Mouse (Mus musculus): ENCODE data around the gene Rora. TPM values are rescaled to one million over a fixed set of nuclear protein-coding genes. Genes with fewer than 3 reads are reported as not detected.
A peak's percentile ranks its signal among the peaks of the same experiment; 100 is the strongest.

Rora gene
- total RNA-seq, 2 experiments from 2014 or later: 24.2 to 26.3 TPM

DNA sequence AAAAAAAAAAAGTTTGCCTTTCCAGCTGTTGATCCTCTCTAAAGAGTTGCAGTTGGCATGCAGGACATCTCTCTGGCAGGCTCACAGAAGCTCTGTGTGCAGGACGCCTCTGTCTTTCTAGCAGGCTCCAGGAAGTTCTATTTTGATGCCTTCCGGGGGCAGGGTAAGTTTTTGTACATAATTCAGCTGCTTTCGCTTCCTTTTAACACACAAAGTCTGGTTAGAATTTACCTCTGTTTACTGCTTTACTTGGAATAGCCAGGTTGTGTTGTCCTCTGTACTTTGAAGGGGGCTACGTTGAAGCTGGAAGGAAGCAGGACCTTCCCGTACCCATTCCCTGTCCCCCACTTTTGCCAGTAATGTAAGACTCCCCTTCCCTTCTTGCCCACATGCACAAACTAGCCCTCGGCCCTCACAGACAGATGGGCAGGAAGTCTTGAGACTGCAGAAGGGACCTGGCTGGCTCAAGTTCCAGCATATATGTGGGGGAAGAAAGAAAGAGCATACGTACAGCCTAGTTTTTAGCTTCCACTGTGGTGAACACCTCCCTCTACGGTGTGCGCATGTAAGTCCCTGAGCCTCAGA lies 231.0 kb downstream of the Rora start:
- peak; percentile 60 to 80 for DNase-seq

DNA sequence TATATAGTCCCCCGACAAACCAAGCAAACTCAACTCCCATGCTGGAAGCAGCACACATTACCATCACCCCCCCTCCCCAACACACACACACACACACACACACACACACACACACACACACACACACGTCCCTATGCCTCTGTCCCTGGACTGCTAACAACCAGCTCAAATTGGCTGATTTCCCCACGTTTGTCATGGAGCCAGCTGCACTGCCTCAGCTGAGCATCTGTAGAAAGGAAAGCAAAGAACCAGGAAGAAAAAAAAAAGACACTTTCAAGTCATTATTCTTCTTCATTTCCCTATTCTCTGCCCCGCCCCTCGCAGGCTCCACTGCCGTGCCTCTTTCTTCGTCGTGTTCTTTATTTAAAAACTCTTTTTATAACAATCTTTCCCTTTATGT lies 235.1 kb downstream of the Rora start:
- DNase-seq: peak; percentile 78

DNA sequence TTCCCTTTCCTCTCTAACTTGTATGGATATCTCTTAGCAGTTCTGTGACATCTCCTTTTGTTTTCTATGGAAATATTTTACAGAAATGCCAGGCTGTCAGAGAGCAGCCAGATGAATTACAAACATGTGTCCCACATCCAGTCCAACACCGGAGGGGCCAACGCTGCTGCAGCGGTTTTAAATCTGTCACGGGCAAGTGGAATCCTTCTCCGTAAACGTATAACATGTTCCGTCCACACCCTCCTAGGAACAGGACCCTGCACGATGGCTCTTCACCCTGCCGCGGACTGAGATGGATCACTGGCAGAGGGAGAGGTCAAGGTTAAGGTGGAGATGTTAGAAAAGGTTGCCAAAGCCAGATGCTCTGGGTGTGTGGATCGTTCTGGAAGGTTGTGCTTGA lies 237.8 kb downstream of the Rora start:
- DNase-seq: no peak

DNA sequence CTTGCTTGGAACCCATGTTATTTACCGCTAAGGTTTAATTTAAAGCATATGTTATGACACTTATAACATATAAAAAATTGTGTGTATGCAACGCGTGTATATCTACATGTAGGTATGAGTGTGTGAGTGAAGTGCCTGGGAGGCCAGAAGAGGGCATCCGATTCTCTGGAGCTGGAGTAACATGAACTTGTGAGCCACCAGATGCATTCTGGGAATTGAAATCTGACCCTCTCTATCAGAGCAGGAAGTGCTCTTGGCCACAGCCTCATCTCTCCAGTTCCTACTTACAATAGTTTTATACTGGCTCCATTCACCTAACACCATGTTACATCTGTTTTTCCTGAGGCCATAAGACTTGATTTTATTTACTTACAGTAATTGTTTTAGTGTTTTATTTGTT lies 238.8 kb downstream of the Rora start:
- no peak for DNase-seq

DNA sequence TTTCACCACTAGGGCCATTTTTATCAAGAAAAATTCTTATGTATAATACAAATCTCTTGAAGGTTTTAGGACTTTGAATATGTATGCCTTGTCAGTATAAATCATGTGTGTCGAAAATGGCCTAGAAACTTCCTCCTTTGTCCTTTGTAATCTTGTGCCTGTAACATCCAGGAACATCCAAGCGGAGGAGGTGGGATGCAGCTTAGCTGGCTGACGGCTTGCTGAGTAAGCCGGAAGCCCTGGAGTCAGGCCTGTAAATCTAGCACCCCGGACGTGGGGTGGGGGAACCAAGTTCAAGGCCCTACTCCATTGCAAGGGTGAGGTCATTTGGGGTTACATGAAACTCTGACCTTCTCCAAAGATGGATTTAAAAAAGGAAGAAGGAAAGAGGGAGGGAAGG lies 239.3 kb downstream of the Rora start:
- no peak for DNase-seq

DNA sequence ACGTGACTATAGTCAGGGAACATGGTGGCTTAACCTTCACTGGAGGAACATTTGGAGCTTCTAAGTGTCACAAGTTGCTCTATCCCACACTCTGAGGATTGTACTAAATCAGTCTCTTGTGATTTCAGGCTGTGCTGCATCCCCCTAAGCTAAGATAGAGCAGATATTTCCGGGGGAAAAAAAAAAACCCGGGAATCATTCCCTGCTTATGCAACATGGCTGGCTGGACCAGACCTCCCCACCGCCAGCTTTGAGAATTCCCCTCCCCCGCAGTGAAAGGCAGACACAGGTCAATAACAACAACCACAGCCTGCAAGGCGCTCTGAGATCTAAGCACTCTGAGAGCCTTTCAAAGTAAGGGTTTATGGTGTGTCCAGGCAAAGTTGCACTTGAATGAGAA lies 244.7 kb downstream of the Rora start:
- peak; percentile 61 to 68 for DNase-seq

DNA sequence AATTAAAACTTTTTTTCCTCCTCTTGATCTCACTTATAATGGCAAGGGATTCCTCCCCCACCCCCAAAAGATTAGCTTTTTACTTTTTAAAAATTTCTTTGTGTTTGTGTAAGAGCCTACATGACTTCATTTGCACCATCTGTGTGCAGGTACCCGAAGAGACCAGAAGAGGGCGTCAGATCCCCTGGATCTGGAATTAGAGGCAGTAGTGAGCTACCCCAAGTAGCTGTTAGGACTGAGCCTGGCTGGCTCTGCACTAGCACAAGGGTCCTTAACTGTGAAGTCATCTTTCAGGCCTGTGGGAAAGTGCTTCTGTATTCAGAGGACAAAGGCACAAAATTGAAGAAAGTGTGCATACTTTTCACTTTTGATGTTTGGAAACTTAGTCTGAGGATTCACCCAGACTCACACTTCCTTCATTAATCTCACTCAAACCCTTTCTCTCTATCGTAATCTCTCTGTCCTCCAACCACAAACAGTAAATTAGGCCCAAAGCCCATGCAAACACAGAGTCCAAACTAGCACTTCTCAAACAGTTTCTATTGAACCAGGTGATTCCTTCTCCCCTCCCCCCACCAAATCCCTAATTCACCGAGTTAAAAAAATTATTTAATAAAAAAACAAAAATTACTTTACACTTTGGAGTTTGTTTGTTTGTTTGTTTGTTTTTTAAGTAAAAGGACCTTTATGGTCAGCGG lies 246.1 kb downstream of the Rora start:
- DNase-seq: no peak

DNA sequence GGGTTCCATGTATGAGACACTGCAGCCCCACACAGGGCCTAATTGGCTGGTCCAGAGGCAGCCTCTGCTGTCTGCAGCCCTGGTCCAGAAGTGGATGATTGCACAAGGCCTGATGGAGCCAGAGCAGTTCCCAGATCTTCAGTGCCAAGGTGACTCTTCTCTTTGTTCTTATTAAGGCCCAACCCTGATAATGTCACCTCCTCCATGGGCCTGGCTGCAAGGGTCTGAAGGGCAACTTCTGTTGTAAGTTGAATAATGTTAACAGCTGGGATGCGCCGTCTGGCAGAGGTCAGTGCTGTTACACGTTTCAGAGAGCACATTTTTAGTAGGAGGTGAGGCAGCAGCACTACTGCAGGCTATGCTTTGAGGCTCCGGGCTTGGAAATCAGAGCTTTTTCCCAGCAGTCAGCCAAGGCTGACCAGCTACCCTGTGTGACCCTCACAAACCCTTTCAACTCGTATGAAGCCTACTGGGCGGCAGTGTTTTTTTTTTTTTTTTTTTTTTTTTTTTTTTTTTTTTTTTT lies 252.8 kb downstream of the Rora start:
- no peak for DNase-seq

DNA sequence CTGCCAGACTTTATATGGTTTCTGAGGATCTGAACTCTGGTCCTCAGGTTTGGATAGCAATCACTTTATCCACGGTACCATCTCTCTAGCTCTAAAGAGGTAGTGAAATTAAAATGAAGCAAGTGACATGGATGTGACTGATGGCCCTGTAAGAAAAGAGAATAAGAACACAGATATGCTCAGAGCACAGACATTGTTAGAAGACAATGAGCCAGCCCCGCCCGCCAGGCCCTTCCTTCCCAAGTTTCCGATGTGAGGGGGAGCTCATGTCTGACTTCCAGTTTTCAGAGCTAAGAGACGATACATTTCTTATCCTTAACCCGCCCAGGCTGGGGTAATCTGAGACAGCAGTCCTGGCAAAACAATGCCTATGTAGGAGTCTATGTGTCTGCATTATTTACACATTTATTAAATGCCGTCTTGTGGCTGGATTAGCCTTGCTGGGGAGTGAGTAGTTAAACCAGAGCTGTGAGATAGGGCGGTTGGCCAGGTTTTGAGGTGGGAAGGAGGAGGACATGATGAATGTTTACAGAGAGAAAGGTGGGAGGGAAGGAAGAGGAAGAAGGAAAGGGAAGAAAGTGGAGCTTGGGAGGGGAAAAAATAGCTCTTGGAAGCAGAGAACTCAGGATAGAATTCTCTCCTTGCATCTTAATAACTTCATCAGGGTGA lies 259.0 kb downstream of the Rora start:
- peak in 1 of 2 experiments; percentile 56 for DNase-seq

DNA sequence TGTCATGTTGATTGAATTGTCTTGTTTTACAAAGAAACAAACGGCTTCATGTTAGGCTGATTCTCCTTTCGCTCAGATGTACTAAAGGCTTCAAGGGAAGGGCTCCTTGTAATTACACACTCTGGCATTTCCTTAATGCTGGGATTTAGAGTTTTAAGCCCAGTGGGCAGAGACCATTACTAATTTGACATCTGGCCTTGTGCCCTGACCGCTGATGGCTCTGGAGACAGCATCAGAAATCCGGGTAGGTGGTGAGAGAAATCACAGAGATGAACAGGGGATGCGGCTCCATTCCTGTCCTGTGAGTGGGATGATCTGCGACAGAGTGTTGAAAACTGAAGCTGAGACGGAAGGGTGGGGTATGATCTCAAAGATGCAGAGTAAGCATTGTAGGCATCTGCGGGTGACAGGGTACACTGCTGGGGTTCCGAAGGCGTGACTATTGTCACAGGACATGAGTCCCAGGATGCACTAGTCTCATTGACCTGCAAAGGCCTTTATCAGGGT lies 259.7 kb downstream of the Rora start:
- no peak for DNase-seq

DNA sequence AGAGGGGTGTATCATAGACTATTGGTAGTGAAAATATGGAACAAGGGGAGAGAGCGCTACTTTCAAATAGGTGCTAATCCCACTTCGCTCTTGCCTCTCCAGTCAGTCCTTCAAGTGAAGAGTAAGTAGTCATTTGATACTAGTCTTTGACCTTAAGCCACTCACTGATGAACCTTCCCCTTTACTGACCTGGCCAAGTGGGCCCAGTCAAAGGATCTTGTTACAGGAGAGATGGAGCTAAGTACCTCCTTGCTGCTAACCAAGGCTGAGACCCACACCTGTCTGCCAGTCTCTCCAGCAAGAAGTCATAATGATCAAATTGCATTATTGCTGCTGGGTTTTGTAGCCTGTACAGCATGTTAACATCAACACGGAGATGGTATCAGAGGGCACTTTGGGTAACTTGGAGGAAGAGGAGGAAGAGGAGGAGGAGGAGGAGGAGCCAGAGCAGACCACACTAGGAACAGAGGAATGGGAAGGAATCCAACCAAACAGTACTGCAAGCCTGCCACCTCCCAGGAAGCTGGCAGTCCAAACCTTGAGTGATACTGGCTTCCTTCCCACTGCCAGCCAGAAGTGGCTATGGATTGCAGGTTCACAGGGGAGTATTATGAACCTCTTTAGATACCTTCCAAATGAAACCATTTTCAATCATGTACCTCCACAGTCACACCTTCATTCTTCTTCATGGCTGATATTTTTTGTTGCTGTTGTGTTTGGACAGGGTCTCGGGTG lies 261.1 kb downstream of the Rora start:
- peak in 1 of 2 experiments; percentile 34 for DNase-seq

DNA sequence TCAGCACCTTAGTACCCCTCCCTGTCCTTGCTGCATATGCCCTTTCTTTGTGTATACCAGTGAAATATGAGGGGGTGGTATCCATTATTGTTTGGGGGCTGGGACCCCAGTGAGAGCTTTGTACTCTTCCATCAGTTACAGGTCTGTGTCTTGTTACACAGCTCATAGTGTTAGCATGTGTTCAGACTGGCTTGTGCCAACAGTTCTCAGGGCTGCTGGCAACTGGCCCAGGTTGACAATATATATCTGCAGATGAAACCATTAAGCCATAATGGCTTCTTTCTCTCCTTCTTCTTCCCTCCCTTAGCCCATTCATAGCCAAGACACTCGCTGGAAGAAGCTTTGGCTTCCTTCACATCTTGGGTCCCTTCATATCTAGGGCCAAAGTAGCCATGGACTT lies 263.2 kb downstream of the Rora start:
- no peak for DNase-seq

DNA sequence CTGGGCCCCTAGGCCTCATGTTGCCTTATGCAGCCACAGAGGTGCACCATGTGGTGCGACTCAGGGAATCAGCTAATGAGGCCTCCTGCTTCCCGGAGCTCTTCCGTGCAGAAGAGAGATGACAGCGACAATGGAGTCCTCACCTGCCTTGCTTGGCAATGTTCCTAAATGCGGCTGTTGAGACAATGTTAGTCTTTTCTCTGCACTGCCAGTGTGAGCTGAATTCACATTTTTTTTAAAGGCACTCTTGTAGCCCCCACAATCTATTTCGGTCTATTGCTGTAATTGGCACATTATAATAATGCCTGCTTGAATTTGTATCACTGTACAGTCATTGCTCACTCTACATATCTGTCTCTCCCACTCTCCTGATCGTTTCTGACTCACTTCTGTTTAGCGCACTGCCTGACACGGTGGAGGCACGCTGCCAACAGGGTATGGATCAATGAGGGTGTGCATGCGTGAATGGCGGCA lies 269.6 kb downstream of the Rora start:
- no peak for DNase-seq

DNA sequence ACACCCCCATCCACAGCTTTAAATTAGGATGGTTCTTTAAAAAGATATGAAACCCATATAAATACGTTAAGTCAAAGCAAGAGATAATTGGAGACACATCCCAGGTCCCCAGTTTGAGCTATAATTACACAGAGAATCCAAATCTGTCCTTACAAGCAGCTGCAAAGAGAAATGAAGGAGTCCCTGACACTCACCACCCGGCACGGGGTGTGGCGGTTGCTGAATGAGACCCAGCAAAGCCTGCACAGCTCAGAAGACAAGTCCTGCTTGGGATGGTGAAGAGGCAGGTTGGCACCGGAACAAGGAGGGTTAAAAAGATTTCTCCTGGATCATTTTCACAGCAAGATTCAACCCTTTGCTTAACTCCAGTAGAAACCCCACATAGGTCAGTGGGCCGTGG lies 272.8 kb downstream of the Rora start:
- no peak for DNase-seq

DNA sequence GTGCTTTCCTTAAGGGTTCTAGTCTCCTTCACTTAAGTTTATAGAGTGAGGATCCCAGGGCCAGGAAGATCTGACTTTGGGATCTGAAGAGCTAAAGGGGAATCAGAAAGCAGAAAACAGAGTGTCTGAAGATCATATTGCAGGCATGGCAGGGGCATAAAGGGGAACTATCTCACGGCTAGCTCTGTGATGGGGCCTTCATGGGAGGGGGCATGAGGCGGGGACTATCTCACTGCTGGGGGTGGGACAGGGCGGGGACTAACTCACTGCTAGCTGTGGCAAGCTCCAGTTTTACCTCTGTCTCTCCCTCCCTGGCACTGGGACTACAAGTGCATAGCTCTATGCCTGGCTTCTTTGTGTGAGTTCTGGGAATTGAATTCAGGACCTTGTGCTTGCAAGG lies 279.6 kb downstream of the Rora start:
- DNase-seq: no peak

DNA sequence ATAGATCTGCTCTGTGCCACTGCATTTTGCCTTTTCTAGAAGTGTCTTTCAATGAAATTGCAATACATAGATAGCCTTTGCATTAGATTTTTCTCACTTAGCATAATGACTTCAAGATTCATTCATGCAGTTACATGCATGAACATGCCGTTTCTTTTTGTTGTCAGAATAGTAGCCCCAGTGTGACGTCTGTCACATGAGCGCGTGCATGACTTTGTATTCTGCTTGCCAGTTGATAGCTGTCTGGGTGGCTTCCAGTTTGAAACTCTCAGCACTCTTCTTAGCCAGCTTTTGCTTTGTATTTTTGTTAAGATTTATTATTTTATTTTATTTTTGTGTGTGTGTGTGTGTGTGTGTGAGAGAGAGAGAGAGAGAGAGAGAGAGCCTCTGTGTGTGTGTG lies 280.7 kb downstream of the Rora start:
- peak; percentile 60 to 78 for DNase-seq

DNA sequence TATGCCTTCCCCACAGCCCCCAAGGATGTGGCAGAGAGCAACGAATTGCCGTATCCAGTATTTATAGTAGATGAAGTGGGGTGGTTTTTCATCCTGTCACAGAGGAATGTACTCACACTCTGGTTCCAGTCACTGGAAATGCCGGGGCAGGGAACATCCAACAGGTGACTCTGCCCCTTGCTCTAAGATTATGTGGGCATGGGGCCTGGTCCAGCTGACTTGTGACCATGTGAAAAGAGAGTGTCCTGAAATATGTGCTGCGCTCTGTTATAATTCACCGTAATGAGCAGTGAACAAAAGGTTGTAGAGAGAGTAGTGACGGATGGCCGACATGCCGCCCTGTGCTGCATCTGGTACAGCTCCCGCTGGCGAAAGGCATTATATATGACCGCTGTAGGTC lies 282.0 kb downstream of the Rora start:
- peak; percentile 57 to 59 for DNase-seq

DNA sequence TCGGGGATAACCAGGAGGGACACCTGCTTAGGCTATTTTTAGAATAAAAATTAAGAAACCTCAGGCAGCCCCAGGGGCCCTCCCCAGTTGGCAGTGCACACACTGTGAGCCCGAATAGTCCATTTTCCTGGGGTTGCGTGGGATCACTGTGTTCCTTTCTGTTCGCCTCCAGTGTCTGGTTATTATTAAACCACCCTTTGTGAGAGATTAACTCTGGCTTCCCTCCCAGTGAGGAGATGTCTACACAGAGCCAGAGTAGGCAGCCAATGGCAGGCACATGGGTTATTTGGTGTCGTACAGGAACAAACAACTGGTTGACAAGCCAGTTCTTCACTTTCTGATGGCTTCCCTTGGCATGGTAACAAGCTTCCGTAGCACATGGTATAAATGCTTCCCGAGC lies 287.5 kb downstream of the Rora start:
- peak; percentile 83 to 92 for DNase-seq

DNA sequence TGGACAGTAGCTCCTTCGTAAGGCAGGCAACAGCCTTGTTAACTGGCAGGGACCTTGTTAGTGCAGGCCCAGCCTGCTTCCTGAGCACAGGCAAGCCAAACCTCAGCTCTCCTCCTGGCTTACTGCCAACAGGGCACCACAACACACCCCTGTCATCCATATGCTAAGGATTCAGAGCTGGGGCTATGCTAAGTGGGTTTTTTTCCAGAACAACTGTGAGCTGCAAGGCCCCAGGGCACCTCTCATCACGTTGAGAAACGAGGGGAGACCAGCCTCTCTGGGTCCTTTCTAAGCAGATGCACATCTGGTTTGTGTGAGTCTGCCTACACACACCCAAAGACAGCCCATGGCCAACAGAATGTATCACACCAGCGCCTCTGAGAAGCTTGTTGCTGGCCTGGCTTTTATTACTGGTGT lies 289.0 kb downstream of the Rora start:
- DNase-seq: no peak

DNA sequence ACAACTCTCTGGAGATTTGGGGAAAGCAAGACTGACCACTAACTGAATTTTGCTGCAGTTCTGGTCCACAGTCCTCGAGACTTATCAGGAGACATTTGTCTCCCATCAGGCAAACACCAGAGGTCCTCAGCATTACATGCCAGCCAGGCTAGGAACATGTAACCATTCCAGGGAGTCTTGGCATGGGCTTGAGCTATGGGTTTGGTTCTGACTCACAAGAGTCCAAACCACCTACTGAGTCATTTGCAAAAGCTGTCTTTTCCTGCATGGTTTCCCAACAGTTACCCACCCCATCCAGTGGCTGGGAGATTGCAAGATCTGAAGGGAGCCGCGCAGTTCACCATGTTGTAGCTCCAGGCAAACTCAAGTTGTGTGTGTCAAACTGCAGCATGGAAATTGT lies 290.4 kb downstream of the Rora start:
- DNase-seq: peak in 1 of 2 experiments; percentile 56

DNA sequence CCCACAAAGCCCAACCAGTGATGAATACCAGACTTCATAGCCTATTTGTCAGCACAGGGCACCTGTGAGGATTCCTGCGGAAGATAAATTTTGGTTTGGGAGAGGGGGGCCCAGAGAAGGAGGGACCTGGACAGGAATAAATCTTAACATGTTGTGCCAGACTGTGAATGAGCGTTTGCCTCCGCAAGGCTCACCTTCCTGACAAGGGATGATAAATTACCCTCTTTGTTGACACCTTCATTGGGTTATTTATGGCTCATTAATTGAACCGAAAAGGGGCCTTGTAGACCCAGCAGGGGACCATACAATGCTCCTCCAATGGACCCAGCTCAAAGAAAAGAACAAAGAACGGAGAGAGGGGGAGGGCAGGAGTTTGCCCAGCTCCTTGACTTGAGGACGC lies 294.1 kb downstream of the Rora start:
- DNase-seq: no peak

DNA sequence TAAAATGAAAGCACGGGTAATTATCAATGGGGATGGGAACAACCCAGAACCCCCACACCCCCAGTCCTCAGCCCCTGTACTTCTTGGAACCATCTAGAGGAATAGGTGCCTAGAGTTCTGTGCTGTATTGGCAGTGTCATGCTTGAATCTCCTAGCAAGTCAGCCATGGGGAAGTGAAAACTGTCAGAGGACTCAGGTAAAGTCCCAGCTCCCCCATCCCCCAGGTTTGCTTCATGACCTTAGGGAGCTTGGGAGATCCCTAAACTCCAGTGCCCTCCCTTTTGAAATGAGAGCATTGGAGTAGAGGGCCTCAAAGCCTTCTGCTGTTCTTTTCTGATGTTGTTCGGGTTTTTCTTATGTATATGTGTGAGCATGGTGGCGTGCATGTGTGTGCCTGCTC lies 294.6 kb downstream of the Rora start:
- no peak for DNase-seq

All from heart, adult 18-20 months (tissue).